Mouse (Mus musculus) common myeloid progenitor, adult 5-6 weeks (primary cell): ENCODE data around the gene Pde5a. TPM values are rescaled to one million over a fixed set of nuclear protein-coding genes. Genes with fewer than 3 reads are reported as not detected.

Source experiments
- ATAC-seq: replicated peaks from 2 replicates; pipeline ENCODE4 v1.8.0; 2016; ENCODE audit warnings: low read depth, mild to moderate bottlenecking, moderate TSS enrichment, inconsistent platforms; ENCODE audit not compliant: poor library complexity, severe bottlenecking
- total RNA-seq: library from RNA; stranded (forward); fragments of 200-1000, 187-1606 nt; gene quantifications from 2 replicates; pipeline ENCODE4 v1.2.3, GENCODE M21; 2017

Pde5a gene
- total RNA-seq, 1 experiment from 2014 or later: 10.1 TPM

- no peak for ATAC-seq
Observed at GRCm38 (mm10) chr3:122907841-122908240, 179.1 kb downstream of the Pde5a start.

Other genes starting within 250 kb of the Pde5a start
- gene Fnbp1l, start 109.2 kb upstream of the Pde5a start, total RNA-seq: 26.1 and 33.1 TPM in 2 replicates
- gene Fabp2, start 166.1 kb downstream of the Pde5a start, total RNA-seq: not detected in 2 replicates
- not detected in 2 replicates for gene Gm10959, start 190.4 kb downstream of the Pde5a start, total RNA-seq
- 27.8 and 34.7 TPM in 2 replicates for gene 1810037I17Rik, start 195.3 kb downstream of the Pde5a start, total RNA-seq